Mouse (Mus musculus) erythroblast, embryonic 14.5 days (primary cell): ENCODE measurements around the gene Neb.

Experiments
- GATA1 ChIP-seq: IDR thresholded peaks from 2 replicates; pipeline ENCODE4 v1.6.1; 2012; ENCODE audit warnings: low read length, inconsistent platforms, mixed read lengths
- TAL1 ChIP-seq: IDR thresholded peaks from 3 replicates; pipeline ENCODE4 v1.6.1; 2012; ENCODE audit warnings: low read length, inconsistent platforms, mixed read lengths

DNA sequence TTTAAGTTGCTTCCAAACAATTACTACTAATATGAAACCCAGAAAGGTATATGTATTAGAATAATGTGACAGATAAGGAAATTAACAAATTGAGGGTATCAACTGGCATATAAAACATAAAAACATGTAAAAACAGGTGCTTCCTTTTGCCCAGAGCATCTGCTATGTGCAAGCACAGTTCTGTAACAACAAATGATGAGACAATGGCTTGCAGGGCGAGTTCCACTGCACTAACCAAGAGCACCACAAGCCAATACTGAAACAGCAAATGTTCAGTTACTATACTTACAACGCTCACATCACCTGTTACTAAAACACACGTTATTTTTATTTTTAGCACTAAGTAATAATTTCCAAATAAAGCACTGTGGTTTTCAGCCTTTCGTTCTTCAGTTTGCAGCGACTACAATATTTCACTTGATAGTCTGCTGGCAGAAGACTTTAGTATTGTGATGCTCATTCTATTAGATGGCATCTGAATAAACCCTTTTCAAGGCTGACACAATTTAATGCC, 34.3 kb upstream of the Neb start:
- no peak for TF ChIP-seq TAL1
- TF ChIP-seq GATA1, result no peak
